Mouse (Mus musculus): Measurements from ENCODE around the gene Wbp1l. TPM values are rescaled to one million over a fixed set of nuclear protein-coding genes. Genes with fewer than 3 reads are reported as not detected.
A peak's percentile ranks its signal among the peaks of the same experiment; 100 is the strongest.
"Not testable (repeated sequence)": the region's sequence is repeated elsewhere in the genome, so short reads cannot be mapped to it uniquely, and the experiment has no call there.

The Wbp1l gene
- polyA plus RNA-seq, 1 experiment, result 33.5 TPM

DNA sequence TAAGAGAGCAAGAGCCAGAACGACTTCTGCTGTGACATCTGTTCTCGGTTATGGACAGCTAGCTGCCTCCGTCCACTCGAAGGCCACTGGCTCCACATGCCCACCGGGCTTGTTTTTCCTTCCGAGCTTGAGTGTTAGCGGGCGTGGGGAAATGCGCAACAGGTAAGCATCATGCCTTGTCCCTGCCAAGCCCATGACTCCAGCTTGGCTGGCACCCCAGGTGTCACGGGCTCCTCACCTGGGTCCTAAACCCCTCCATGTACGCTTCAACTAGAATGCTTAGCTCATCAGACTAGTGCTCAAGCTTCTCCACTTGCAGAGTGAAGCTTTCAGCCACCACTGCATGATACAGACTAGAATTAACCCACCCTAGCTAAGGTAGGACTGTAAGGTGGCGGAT lies 40.3 kb upstream of the Wbp1l start:
- H3K4me3 ChIP-seq (ENCODE audit: insufficient read depth, poor library complexity, severe bottlenecking), result no peak overlapping the region
- H3ac ChIP-seq (ENCODE audit: control insufficient read depth, insufficient read length, low read depth), result no peak overlapping the region
- no peaks in the 10 kb centered on the region for H3K79me3 ChIP-seq (ENCODE audit: low read depth)
- no peak for TF ChIP-seq MYOD1 (IDR thresholded peaks at IDR 0.05; ENCODE audit: control insufficient read depth, insufficient read length, low read depth)
- no peak for TF ChIP-seq USF1 (IDR thresholded peaks at IDR 0.05; ENCODE audit: low read depth)
- no peak for TF ChIP-seq CTCF (IDR thresholded peaks at IDR 0.05; ENCODE audit: control insufficient read depth, insufficient read depth, insufficient read length)
- no peak for TF ChIP-seq MYOG (IDR thresholded peaks at IDR 0.05; ENCODE audit: control insufficient read depth, extremely low read depth, insufficient read length)
- H3K79me2 ChIP-seq (ENCODE audit: control insufficient read depth, insufficient read depth), result no peaks in the 10 kb centered on the region
- H3K27me3 ChIP-seq (ENCODE audit: control insufficient read depth, insufficient read depth, insufficient read length), result no peaks in the 10 kb centered on the region
- peaks cover 5% of the 10 kb centered on the region for H3K36me3 ChIP-seq (ENCODE audit: control insufficient read depth, insufficient read depth)

DNA sequence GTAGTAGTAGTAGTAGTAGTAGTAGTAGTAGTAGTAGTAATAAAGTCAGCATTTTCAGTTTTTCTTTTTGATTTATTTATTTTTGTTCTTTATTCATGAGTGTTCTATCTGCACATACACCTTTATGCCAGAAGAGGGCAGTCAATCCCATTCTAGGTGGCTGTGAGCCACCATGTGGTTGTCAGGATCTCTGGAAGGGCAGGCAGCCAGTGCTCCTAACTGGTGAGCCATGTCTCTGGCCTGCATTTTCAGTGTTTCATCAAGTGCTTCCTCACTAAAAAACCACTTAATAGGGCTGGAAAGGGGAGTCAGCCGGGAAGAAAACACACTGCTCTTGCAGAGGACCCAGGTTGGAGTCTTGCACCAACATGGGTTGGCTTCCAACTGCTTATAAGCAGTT lies 36.8 kb upstream of the Wbp1l start:
- H3K79me2 ChIP-seq (ENCODE audit: control insufficient read depth, insufficient read depth), result no peaks in the 10 kb centered on the region
- H3K27me3 ChIP-seq (ENCODE audit: control insufficient read depth, insufficient read depth, insufficient read length), result no peaks in the 10 kb centered on the region
- H3K79me3 ChIP-seq (ENCODE audit: low read depth), result no peaks in the 10 kb centered on the region
- H3ac ChIP-seq (ENCODE audit: control insufficient read depth, insufficient read length, low read depth), result no peak overlapping the region
- no peak overlapping the region for H3K4me3 ChIP-seq (ENCODE audit: insufficient read depth, poor library complexity, severe bottlenecking)
- TF ChIP-seq CTCF (IDR thresholded peaks at IDR 0.05; ENCODE audit: control insufficient read depth, insufficient read depth, insufficient read length) (peak; percentile 61), FOSL1 (IDR thresholded peaks at IDR 0.05; ENCODE audit: insufficient read depth, low read length, poor library complexity, severe bottlenecking) (no peak), MAX (IDR thresholded peaks at IDR 0.05) (peak; percentile 47)
- no peaks in the 10 kb centered on the region for H3K36me3 ChIP-seq (ENCODE audit: control insufficient read depth, insufficient read depth)

DNA sequence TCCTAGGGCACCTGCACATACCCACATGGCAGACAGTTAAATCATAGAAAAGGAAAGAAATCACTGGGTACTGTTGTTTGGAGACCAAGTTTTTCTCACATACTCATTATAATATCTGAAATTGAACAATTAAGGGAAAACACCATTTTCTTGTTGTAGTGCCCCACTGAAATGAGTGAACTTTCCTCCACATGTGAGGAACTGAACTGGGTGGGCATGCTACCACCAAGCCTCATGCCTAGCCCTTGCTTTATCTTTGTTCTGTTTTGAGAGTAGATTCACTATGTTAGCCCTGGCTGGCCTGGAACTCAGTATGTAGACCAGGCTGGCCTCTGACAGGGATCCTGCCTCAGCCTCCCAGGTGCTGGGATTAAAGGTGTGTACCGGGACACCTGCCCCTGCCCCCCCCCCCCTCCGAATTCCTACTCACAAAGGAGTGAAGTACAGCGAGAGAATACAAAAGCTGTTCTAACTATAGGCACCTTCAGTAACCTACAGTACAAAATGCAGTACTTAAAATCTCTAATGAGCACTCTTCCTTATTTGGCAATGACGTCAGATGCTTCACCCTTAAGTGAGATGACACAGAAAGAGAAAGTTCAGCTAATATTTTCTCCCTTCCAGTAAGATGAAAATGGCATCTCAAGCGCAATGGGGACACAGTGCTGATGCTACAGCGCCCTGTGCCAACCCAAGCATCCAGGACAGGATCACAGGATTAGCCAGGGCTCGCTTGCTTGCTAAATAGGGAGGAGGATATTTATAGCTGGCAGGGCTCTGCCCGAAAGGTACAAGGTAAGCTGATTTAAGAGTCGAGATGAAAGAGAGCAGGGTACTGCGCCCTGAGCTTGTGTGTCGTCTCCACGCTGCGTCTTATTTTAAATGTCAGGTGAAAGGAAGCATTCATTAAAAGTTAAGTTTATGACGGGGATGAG lies 36.0 kb upstream of the Wbp1l start:
- H3K36me3 ChIP-seq (ENCODE audit: control insufficient read depth, insufficient read depth), result no peaks in the 10 kb centered on the region
- peaks cover 3% of the 10 kb centered on the region for H3K79me3 ChIP-seq (ENCODE audit: low read depth)
- no peak overlapping the region for H3ac ChIP-seq (ENCODE audit: control insufficient read depth, insufficient read length, low read depth)
- no peaks in the 10 kb centered on the region for H3K79me2 ChIP-seq (ENCODE audit: control insufficient read depth, insufficient read depth)
- H3K4me3 ChIP-seq (ENCODE audit: insufficient read depth, poor library complexity, severe bottlenecking), result no peak overlapping the region
- H3K27me3 ChIP-seq (ENCODE audit: control insufficient read depth, insufficient read depth, insufficient read length), result no peaks in the 10 kb centered on the region
- TF ChIP-seq CTCF (IDR thresholded peaks at IDR 0.05; ENCODE audit: control insufficient read depth, insufficient read depth, insufficient read length) (no peak), USF1 (IDR thresholded peaks at IDR 0.05; ENCODE audit: low read depth) (no peak), MYOD1 (IDR thresholded peaks at IDR 0.05; ENCODE audit: control insufficient read depth, insufficient read length, low read depth) (no peak), CEBPB (IDR thresholded peaks at IDR 0.05; ENCODE audit: low read depth) (no peak), MAX (IDR thresholded peaks at IDR 0.05) (no peak), FOSL1 (IDR thresholded peaks at IDR 0.05; ENCODE audit: insufficient read depth, low read length, poor library complexity, severe bottlenecking) (no peak), MYOG (IDR thresholded peaks at IDR 0.05; ENCODE audit: control insufficient read depth, extremely low read depth, insufficient read length) (no peak)

DNA sequence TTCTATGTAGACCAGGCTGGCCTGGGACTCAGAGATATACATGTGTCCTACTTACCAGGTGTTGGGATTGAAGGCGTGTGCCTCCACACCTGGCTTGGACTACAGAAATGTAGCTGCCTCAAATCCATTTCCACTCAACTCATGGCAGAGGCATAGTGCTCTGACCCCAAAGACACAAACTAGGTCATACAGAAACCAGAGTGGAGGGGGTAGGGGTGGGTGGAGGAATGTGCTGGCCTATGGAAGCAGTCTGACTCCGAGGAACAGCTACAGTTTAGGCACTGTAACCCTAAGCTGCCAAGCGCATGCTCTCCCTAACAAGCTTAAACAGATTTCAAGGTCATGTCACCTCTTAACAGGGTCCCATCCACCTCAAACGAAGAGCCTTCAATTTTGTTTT lies 35.3 kb upstream of the Wbp1l start:
- Histone ChIP-seq H3ac (ENCODE audit: control insufficient read depth, insufficient read length, low read depth) (no peak overlapping the region), H3K36me3 (ENCODE audit: control insufficient read depth, insufficient read depth) (no peaks in the 10 kb centered on the region), H3K4me3 (ENCODE audit: insufficient read depth, poor library complexity, severe bottlenecking) (no peak overlapping the region), H3K79me3 (ENCODE audit: low read depth) (peaks cover 3% of the 10 kb centered on the region), H3K27me3 (ENCODE audit: control insufficient read depth, insufficient read depth, insufficient read length) (no peaks in the 10 kb centered on the region), H3K79me2 (ENCODE audit: control insufficient read depth, insufficient read depth) (no peaks in the 10 kb centered on the region)
- TF ChIP-seq CEBPB (IDR thresholded peaks at IDR 0.05; ENCODE audit: low read depth) (no peak), MYOG (IDR thresholded peaks at IDR 0.05; ENCODE audit: control insufficient read depth, extremely low read depth, insufficient read length) (no peak), MYOD1 (IDR thresholded peaks at IDR 0.05; ENCODE audit: control insufficient read depth, insufficient read length, low read depth) (no peak)

DNA sequence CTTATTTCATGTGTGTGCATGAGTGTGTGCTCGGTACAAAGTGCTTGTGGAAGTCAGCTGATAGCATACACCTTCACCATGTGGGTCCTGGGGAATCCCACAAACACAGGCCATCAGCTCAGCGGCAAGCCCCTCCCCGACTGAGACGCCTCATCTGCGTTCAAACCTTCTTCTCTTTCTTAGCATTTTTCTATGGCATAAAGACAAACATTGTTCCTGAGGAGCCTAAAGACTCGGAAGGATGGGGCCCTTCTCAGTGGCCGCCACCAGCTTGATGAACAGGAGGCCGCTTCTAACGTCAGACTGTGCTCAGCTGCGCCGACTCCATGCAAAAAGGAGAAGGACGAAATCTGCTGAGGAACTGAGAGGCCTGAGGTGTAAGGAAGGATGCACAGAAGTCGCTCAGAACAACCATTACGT lies 34.8 kb upstream of the Wbp1l start:
- Histone ChIP-seq H3K79me3 (ENCODE audit: low read depth) (peaks cover 3% of the 10 kb centered on the region), H3K4me3 (ENCODE audit: insufficient read depth, poor library complexity, severe bottlenecking) (no peak overlapping the region), H3K79me2 (ENCODE audit: control insufficient read depth, insufficient read depth) (no peaks in the 10 kb centered on the region)

DNA sequence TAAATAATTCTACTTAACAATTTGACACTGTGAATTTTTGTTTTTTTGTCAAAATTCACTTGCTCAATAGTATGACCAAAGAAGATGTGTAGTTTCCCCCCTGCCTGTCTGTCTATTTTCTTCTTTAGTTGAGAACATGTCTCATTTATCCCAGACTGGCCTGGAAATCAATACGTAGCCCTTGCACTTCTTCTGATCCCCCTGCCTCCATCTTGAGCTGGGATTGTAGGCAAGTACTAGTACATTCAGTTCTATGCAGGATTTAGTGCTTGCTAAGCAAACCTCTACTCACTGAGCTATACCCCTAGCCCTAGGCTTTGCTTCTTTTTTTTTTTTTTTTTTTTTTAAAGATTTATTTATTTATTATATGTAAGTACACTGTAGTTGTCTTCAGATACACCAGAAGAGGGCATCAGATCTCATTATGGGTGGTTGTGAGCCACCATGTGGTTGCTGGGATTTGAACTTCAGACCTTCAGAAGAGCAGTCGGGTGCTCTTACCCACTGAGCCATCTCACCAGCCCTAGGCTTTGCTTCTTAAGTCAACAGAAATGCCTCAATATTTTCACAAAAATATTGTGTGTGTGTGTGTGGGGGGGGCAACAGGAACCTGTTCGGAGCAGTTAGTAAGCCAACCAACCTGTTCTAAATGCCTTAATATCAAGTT lies 27.5 kb upstream of the Wbp1l start:
- H3K4me3 ChIP-seq (ENCODE audit: insufficient read depth, poor library complexity, severe bottlenecking); H3K79me3 ChIP-seq (ENCODE audit: low read depth); H3K27me3 ChIP-seq (ENCODE audit: control insufficient read depth, insufficient read depth, insufficient read length); H3K36me3 ChIP-seq (ENCODE audit: control insufficient read depth, insufficient read depth); H3ac ChIP-seq (ENCODE audit: control insufficient read depth, insufficient read length, low read depth): not testable (repeated sequence)
- H3K79me2 ChIP-seq (ENCODE audit: control insufficient read depth, insufficient read depth), result peaks cover 12% of the 10 kb centered on the region

More for the DNA sequence above, 34.8 kb upstream of the Wbp1l start:
- no peak for TF ChIP-seq MAX (IDR thresholded peaks at IDR 0.05)
- TF ChIP-seq MYOG (IDR thresholded peaks at IDR 0.05; ENCODE audit: control insufficient read depth, extremely low read depth, insufficient read length), result no peak
- no peak for TF ChIP-seq MYOD1 (IDR thresholded peaks at IDR 0.05; ENCODE audit: control insufficient read depth, insufficient read length, low read depth)
- TF ChIP-seq CEBPB (IDR thresholded peaks at IDR 0.05; ENCODE audit: low read depth), result no peak
- TF ChIP-seq FOSL1 (IDR thresholded peaks at IDR 0.05; ENCODE audit: insufficient read depth, low read length, poor library complexity, severe bottlenecking), result no peak
- no peaks in the 10 kb centered on the region for H3K27me3 ChIP-seq (ENCODE audit: control insufficient read depth, insufficient read depth, insufficient read length)
- no peak overlapping the region for H3ac ChIP-seq (ENCODE audit: control insufficient read depth, insufficient read length, low read depth)
- H3K36me3 ChIP-seq (ENCODE audit: control insufficient read depth, insufficient read depth), result no peaks in the 10 kb centered on the region

Measured in C2C12 (cell line).